25 mouse cellular contexts compared by ENCODE assay signal in the genomic region with DNA sequence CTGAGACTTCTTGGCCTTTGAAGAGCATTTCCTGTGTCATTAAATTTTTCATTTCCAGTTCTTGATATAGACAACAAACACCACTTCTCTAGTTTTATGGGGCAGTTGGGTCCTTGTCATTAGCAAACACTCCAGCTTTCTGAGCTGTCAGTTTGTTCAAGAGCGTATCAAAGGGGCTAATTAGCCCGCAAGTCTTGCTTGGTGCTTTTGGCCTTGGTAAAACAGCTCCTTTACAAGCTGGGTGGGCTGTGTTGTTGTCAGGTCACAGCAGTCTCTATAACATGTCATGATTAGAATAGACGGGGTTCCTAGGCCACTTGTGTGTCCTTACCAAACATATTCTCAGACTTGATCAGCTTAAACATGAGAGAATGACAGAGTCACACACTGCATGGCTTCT.
"Had no signal": no experiment of that assay in that cellular context is flagged by ENCODE, and none has a peak within 500 bp of the region (broad histone marks: within the 10 kb centered on the region; RNA-seq: fewer than 3 reads in every experiment).

No protein-coding gene starts in this region.

- H3K4me1 ChIP-seq: liver, embryonic 12.5 days; liver, embryonic 15.5 days; lung, embryonic 15.5 days; megakaryocyte, embryonic 14.5 days; midbrain, embryonic 10.5 days had no signal

- DNase-seq: kidney, postnatal 10 days; kidney, postnatal 4 days; liver; lung, adult 18-20 months; lung, postnatal 10 days; lung, postnatal 36 days; right cerebral cortex, adult 18-20 months; right cerebral cortex, postnatal 14 days; right cerebral cortex, postnatal 4 days; thymus, adult 2 months; thymus, postnatal 14 days; thymus, postnatal 4 days had no signal

- H3K4me3 ChIP-seq: kidney, embryonic 15.5 days; limb, embryonic 10.5 days; limb, embryonic 13.5 days; liver, embryonic 12.5 days; liver, embryonic 15.5 days; lung, embryonic 15.5 days; megakaryocyte, embryonic 14.5 days; midbrain, embryonic 10.5 days; midbrain, embryonic 13.5 days; myocyte; neural tube, embryonic 13.5 days had no signal

- H3K27ac ChIP-seq: kidney, embryonic 15.5 days; limb, embryonic 13.5 days; liver, embryonic 12.5 days; liver, embryonic 15.5 days; lung, embryonic 15.5 days; midbrain, embryonic 10.5 days; midbrain, embryonic 13.5 days; neural tube, embryonic 13.5 days; stomach, postnatal 0 days had no signal

- H3K9ac ChIP-seq: kidney, embryonic 15.5 days; limb, embryonic 13.5 days; liver, embryonic 12.5 days; liver, embryonic 15.5 days; lung, embryonic 15.5 days; midbrain, embryonic 13.5 days; neural tube, embryonic 13.5 days had no signal

- H3K4me2 ChIP-seq: kidney, embryonic 15.5 days; limb, embryonic 13.5 days; liver, embryonic 12.5 days; liver, embryonic 15.5 days; lung, embryonic 15.5 days; midbrain, embryonic 13.5 days; neural tube, embryonic 13.5 days had no signal

- ATAC-seq: liver, embryonic 12.5 days; midbrain, embryonic 16.5 days had no signal

- H3K27me3 ChIP-seq: kidney, embryonic 15.5 days; limb, embryonic 13.5 days; liver, embryonic 12.5 days; liver, embryonic 15.5 days; lung, embryonic 15.5 days; megakaryocyte, embryonic 14.5 days; midbrain, embryonic 13.5 days had no signal

- H3K36me3 ChIP-seq: kidney, embryonic 15.5 days; limb, embryonic 10.5 days; limb, embryonic 13.5 days; liver, embryonic 12.5 days; liver, embryonic 15.5 days; lung, embryonic 15.5 days; midbrain, embryonic 10.5 days; midbrain, embryonic 13.5 days; neural tube, embryonic 13.5 days had no signal

- H3K9me3 ChIP-seq: kidney, embryonic 15.5 days; limb, embryonic 10.5 days; limb, embryonic 13.5 days; liver, embryonic 12.5 days; liver, embryonic 15.5 days; lung, embryonic 15.5 days; midbrain, embryonic 10.5 days; midbrain, embryonic 13.5 days; neural tube, embryonic 13.5 days had no signal
